Comparison of ENCODE assay signal across 16 mouse cellular contexts in the genomic region with DNA sequence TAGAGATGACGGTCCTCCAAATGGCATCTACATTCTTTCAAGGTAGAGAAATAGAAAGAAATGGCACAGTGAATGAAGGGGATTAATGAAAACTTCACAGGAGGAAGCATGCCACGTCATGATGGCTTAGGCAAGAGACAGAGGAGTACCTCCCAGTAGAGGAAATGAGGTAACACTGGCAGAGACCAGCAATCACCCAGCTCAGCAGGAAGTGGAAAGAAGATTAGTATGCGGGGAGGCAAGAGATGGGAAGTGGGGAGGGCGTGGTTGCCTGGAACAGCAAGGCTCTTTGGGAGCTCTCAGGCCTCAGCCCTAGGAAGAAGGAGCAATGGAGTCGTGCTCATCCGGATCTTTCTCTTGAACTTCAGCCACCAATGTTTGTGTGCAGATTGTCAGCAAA. TPM values are rescaled to one million over a fixed set of nuclear protein-coding genes. Genes with fewer than 3 reads are reported as not detected.
DNase-seq lines count a peak whose midpoint lies in the region; ATAC-seq lines count a peak whose summit lies in the region.
"Had no signal": no experiment of that assay in that cellular context is flagged by ENCODE, and none has a peak within 500 bp of the region (broad histone marks: within the 10 kb centered on the region; RNA-seq: fewer than 3 reads in every experiment).

No protein-coding gene starts in this region.

- no peaks in the 10 kb centered on the region for H3K9me3 ChIP-seq in forebrain, embryonic 12.5 days
- H3K9me3 ChIP-seq: G1E; liver, embryonic 13.5 days had no signal

- no peaks in the 10 kb centered on the region for H3K27me3 ChIP-seq in forebrain, embryonic 12.5 days
- H3K27me3 ChIP-seq: liver, embryonic 13.5 days had no signal

- H3K27ac ChIP-seq in forebrain, embryonic 12.5 days = no peak overlapping the region
- H3K27ac ChIP-seq: left cerebral cortex, adult 2 months; liver, embryonic 13.5 days had no signal

- H3K4me2 ChIP-seq in forebrain, embryonic 12.5 days = no peak overlapping the region
- H3K4me2 ChIP-seq: liver, embryonic 13.5 days had no signal

- peak; percentile 91 for ATAC-seq in inflammation-experienced regulatory T-cells, adult 6 months
- ATAC-seq in forebrain, embryonic 12.5 days (ENCODE audit: low FRiP score) = no peak

- no peaks in the 10 kb centered on the region for H3K36me3 ChIP-seq in forebrain, embryonic 12.5 days (replicated peaks)
- H3K36me3 ChIP-seq: G1E; liver, embryonic 13.5 days had no signal

- WGBS in forebrain, embryonic 12.5 days = 64% methylated on average over 6 of the region's 6 CpGs

- H3K9ac ChIP-seq in forebrain, embryonic 12.5 days = no peak overlapping the region
- H3K9ac ChIP-seq: liver, embryonic 13.5 days had no signal

- DNase-seq in 416B (ENCODE audit: low read depth) (peak; percentile 91), ES-CJ7 (ENCODE audit: low read depth, low spot score) (peak; percentile 41)
- DNase-seq in naive thymus-derived CD4-positive, alpha-beta T cell, adult 2 months (ENCODE audit: low read depth) = peak; percentile 75
- no peak for DNase-seq in frontal cortex, adult 2 months (ENCODE audit: extremely low spot score in 1 of 2, low spot score in 1 of 2)
- DNase-seq in kidney, adult 9 months = no peak
- DNase-seq: adrenal gland, postnatal 25 days; cerebellum, adult 9-10 months; gastrocnemius, postnatal 25 days; kidney, postnatal 14 days; liver, embryonic 13.5 days had no signal

- H3K4me3 ChIP-seq in forebrain, embryonic 12.5 days (replicated peaks) = no peak overlapping the region
- H3K4me3 ChIP-seq: erythroblast, embryonic 14.5 days; left cerebral cortex, adult 2 months; liver, embryonic 13.5 days had no signal

- no peaks in the 10 kb centered on the region for H3K4me1 ChIP-seq in forebrain, embryonic 12.5 days

RNA-seq across cellular contexts. Expression of a gene that starts 53.9 kb away (rescaled TPM):
- polyA plus RNA-seq in inflammation-experienced regulatory T-cells, adult 6 months (2017; shearing (Covaris generic)) = not detected
- not detected in 2 replicates for polyA plus RNA-seq in frontal cortex, adult 2 months (2012; rRNA removed)
- not detected in 2 replicates for polyA plus RNA-seq in forebrain, embryonic 12.5 days (2016; fragmentation: Nextera tagmentation; extraction: Ambion mirVana)
- polyA plus RNA-seq: erythroblast, embryonic 14.5 days; G1E; hindbrain, embryonic 11.5 days; liver, embryonic 13.5 days had no signal

Comparison
In these comparisons a context has a peak if more than half of its experiments do, and no peak if none do; other contexts are left out.
1. DNase-seq: peak in 416B (single experiment), ES-CJ7 (single experiment) and naive thymus-derived CD4-positive, alpha-beta T cell, adult 2 months (single experiment); none in frontal cortex, adult 2 months (0 of 2) and kidney, adult 9 months (single experiment).